Mouse (Mus musculus) adrenal gland, postnatal 25 days (tissue): Measurements from ENCODE around the gene Trpc7. TPM values are rescaled to one million over a fixed set of nuclear protein-coding genes. Genes with fewer than 3 reads are reported as not detected.

Source experiments
- DNase-seq: peaks from one replicate; pipeline ENCODE4 v3.0.0; 2021; ENCODE audit warnings: mixed read lengths
- long read RNA-seq: library from polyadenylated mRNA; stranded (forward); transcript quantifications from one replicate; pipeline ENCODE4 v2.0.0, GENCODE M21; 2021
- total RNA-seq: library from RNA; stranded (reverse); gene quantifications from 2 replicates; pipeline ENCODE4 v1.2.3, GENCODE M21; 2021

Gene Trpc7
- 0.27 TPM in 1 of 2 replicates, not detected in the other for total RNA-seq
- long read RNA-seq: 0 reads

DNA sequence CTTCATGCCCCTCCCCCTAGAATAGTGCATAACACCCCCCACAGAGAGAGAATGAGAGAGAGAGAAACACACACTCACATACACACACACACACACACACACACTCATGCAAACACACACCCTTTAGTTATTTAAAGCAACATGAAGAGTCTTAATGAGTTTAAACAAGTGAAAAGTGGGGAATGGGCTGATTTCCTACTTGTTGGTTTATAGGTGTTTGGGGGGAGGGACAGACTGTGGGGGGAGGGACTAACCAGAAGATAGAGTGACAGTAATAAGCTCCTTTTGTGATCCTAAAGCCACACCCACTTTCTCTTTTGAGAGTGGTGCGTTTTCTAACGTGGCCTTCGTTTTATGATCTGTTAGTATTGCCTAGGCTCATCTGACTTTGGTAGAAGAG is at the start of gene Trpc7:
Gene Trpc7, minus strand, starts transcription at position 101 of the 400 bp plus-strand sequence.
- DNase-seq: no peak

DNA sequence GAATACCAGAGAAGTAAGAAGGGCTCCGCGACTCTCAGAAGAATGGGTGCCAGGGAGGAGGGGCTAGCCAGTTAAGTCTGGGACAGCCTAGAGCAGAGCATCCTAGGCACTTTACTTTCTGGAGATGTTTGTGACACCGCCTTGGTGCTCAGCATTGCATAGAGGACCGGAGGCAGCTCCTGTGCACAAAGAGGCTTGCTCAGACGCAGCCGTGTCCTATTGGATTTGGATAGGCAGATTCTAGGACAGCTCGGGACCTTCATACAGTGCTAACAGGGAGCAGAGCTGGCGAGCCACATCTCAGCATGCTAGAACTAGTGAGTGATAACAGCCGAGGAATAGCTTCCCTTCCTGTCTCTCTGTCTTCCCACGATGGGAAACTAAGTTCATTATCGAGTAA is 43.5 kb upstream of the Trpc7 start:
- no peak for DNase-seq

DNA sequence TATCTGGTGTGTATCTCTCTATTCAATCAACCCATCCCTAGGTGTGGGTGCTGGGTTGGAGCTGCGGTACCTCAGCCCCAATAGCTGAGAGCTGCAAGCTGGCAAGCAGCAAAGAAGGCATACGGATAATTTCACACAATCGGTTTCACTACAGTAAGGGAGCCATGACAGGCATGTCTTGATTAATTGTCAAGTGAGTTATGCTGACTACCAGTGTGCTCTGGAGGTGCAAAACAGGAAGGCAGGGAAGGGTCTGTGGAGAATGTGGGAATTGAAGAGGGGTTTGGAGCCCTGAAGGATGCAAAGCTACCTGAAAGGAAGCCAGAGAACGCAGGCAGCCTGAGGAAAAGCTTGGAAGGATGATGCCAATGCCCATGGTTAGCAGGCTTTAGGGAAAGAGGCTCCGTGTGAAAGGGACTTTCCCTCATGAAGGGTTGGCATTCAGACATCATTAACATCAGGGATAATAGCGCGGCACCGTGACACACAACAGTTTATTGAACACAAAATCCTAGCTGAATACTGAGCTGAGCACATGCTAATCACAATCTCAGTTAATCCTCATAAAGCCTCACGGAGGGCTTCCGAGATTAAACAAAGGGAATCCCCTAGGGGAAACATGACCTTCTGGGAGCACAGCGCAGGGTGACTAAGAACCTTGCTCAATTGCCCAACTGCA is 38.2 kb upstream of the Trpc7 start:
- DNase-seq: no peak

DNA sequence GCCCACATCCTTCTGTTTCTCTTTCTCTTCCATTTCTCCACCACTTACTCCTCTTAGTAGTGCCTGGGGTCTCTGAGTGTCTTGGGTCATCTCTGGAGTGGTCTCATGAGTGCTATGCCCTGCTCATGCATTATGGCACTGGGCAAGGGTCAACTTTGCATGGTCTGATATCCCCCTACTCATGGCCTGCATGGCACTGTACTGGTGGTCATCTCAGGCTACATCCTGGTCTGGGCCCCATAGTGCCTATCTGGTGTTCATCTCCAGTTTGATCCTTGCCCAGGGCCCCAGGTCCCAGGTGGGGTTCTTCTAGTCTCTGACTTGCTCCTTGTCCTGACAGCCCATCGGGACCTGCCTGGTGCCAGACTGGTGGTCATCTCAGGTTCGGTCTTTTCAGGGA is 34.6 kb upstream of the Trpc7 start:
- DNase-seq: no peak

DNA sequence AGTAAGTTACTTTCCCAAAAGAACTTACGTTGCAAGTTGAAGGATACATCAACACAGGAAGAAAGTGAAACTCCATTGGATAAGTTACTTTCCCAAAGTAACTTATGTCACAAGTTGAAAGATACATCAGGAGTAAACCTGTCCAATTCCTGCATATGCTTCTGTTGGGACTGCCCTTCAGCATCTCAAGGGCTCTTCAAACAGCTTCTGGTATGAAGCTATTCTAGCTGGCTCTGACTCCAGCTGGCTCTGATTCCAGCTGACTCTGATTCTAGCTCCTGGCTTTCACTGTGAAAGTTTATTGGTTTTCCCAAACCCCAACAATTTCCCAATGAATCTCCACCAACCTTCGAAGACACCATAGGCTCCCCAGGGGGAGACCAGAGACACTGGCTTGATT is 27.2 kb upstream of the Trpc7 start:
- DNase-seq: no peak

DNA sequence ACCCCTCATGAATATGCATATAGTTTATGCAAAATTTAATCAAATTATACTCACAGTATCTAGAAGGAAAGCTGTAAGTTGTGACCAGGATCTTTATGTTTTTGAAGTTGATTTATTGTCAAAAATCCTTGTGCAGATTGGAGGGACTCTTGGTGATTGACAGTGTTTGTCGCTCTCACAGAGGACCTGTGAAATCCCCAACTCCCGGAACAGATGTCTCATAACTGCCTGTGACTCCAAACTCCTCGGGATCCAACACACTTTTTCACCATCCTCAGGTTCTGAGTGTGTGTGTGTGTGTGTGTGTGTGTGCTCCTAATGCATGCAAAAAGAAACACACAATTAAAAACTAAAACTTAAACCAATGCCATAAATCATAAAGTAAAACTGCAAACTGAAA is 25.5 kb upstream of the Trpc7 start:
- DNase-seq: no peak

DNA sequence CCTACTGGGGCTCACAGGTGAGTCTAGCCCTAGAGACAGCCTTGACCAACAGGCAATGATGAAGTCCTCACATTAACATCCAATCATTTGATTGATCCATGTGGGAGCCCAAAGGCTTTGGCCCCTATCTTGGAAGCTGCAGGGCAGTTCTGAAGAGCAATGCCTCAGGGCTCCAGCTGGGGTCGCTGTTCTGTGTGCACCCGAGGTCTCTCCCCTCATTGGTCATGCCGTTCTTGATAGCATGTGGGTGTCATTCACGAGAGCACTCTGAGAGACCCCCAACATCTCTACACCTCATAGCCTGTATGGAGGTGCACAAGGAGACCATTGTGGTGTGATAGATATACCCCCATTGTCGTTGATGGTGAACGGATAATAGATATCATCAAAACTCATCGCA is 18.9 kb upstream of the Trpc7 start:
- DNase-seq: no peak

DNA sequence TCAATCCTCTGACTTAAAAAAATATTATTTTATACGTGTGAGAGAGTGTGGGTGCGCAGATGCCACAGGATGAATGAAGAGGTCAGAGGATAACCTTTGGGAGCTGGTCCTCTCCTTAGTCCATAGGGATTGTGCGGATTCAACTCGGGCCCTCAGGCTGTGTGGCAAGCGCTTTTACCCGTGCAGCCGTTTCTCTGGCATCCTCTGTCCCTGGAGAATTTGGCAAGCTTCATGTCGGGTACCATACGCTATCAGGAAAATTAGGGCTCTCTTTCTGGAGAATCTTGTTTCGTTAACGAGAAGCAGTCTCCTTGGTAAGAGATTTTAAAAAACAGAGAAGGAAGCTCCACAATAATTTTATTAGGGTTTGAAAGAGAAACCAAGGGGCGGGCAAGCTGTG is 15.3 kb upstream of the Trpc7 start:
- no peak for DNase-seq

DNA sequence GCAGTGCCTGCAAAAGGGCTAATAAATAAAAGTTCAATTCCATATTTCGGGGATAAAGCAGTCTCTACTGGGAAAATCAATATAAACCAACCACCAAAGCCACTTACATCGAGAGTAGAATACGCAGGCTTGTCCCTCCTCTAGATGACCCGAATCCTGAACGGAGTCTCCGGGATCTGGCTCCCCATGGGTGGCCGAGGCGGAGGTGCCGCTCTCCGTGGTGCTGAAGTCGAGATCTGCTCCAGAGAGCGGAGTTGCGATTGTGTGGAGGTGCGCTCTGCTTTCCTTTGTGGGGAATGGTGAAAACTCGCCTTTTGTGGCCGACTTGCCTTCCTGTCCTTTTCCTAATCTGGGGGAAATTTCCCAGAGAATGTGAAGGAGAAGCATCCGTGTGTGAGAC is 407 bp downstream of the Trpc7 start:
- peak; percentile 76 for DNase-seq

DNA sequence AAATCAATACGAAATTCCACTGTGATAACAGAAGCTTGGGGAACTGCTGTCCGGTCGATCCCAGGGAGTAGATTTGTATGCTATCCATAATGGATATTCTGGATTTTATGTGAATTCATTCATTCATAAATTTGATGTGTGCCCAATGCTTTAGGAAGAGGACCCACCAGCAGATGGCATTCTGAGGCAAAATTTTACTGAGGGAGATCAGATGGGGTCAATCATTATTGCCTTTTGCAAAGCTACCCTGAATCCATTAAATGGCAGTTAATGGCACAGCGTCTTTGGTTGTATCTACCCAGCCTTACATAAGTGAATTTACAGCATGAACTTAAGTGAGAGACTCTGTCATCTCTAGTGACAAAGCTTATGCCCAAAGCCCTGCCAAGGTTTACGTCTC is 1.2 kb downstream of the Trpc7 start:
- DNase-seq: no peak

DNA sequence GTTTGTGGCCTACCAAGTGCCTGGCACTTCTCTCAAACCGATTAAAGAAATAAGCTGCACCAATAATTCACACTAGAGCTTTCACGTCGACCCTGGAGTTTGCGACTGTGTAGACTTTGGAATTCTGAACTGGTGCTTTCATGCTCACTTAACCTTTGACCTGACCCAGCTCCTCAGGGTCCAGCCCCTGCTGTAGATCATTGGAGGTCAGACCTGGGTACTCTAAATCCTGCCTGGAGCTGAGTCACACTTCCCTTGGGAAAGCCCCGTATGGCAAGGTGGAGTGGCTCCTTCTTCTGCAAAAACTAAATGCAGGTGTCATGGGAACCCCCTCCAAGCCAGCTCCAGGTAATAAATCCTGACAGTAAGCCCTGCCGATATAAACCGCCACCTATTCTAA is 5.9 kb downstream of the Trpc7 start:
- DNase-seq: no peak

DNA sequence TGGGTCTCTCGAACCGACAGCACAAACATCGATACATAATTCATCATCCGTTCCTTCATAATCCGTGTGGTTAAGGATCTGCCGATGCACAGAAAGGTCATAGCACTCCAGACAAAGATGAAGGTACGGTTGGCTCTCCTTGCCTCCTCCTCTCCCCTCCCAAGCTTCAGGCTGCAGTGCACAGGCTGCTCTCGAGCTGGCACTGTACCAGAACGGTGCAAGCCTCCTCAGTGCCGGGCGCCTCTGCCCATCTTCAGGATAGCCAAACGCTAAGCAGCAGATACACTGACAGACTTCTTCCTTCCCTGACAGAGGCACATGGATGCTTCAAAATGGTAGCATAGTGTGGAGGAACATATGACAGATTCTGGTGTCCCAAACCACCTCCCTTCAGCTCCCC is 12.9 kb downstream of the Trpc7 start:
- DNase-seq: no peak

DNA sequence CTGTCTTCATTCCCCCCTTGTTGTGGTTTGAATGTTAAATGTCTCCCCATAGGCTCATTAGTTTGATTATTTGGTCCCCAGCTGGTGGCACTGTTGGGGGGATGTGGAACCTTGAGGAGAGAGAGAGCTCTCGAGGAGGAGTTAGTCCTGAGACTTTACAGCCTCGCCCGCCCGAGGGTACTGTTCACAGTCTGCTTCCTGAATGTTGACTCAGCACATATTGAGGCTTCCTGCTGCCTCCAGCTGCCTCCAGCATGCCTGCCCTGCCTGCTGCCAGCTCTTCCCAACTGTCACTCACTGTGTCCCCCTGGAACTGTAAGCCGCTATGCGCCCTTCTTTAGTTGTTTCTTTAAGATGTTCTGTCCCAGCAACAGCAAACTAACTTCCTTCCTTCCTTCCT is 31.2 kb downstream of the Trpc7 start:
- DNase-seq: no peak

DNA sequence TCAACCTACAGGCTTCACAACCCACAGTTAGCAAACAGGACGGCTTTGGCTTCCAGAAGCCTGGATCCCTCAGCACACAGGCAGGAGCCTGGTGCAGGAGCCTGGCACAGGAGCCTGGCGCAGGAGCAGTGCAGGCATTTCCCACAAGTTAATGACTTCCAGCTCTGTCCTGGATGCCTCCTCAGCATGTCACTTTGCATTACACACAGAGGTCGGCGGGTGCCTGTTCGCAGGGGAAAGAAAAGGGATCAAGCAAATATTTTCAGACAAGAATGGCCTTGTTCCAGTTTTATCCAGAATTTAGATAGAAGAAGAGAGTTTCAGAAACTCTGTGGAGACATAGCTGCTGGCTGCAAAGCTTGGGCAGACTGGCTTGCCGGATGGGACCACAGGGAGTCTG is 33.8 kb downstream of the Trpc7 start:
- DNase-seq: no peak

DNA sequence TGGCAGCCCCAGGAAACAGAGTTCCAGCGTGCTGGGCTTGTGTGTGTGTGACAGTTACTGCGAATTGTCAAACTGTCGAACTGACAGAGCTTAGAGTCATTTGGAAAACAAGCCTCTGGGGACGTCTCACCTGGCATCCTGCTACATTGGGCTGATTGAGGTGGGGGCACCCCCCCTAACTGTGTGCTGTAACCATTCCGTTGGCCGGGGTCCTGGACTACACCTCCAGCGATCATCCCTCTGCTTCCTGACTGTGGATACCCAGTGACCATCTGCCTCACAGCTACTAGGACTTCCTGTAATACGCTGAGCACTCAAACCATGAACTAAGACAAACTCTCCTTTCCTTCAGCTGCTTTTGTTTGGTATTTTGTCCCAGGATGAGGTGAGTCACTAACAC is 41.3 kb downstream of the Trpc7 start:
- DNase-seq: no peak

DNA sequence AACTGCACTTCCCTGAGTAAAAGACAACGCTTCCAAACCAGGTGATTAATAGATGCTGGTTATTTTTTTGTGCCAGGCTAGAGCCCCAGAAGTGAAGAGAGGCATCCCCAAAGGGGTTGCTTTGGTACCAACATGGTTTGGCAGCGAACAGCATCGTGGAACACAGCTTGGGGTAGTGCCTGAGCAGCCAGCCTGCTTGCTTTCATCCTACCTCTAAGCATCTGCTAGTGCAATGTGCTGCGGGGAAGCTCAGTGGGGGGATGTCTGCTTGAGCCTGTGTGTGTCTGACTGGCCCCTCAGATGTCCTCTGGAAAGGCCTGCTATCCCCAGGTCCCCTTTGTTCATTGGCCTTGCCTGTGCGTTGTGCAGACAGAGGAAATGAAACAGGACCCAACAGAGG is 42.4 kb downstream of the Trpc7 start:
- no peak for DNase-seq

DNA sequence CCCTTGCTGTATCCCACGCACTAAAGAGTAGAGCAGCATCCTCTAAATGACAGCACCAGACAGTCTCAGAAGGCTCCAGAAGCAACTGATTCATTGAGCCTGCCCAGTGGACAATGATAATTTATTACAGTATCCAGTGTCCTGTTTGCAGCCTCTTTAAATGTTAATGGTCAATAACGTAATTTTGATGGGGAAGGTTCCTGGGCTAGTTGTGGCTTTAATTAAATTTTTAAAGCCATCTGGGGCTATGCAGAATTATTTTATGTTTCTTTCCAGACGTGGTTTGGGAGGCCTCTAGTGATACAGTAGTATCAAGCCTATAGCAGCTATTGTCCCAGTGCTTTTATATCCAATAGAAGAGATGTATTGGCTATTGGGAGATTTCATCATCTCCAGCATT is 49.9 kb downstream of the Trpc7 start:
- no peak for DNase-seq

DNA sequence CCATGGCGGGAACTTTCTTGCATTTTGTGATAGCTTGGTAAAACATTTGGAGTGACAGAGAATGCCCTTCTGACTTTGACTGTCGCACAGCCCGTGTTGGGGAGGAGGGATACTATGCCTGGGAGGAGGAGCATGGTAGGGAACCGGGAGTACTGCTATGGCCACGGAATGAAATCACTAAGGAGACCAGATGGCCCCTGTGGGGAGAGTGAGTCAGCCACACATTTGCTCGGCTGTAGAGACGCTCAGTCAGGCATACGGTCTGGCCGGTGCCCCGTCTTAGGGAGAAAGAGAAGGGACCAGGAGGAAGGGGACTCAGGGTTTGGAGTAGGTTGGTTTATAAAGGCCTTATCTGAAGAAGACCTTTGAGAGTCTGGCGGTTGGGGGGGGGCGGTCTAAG is 80.3 kb downstream of the Trpc7 start:
- no peak for DNase-seq

DNA sequence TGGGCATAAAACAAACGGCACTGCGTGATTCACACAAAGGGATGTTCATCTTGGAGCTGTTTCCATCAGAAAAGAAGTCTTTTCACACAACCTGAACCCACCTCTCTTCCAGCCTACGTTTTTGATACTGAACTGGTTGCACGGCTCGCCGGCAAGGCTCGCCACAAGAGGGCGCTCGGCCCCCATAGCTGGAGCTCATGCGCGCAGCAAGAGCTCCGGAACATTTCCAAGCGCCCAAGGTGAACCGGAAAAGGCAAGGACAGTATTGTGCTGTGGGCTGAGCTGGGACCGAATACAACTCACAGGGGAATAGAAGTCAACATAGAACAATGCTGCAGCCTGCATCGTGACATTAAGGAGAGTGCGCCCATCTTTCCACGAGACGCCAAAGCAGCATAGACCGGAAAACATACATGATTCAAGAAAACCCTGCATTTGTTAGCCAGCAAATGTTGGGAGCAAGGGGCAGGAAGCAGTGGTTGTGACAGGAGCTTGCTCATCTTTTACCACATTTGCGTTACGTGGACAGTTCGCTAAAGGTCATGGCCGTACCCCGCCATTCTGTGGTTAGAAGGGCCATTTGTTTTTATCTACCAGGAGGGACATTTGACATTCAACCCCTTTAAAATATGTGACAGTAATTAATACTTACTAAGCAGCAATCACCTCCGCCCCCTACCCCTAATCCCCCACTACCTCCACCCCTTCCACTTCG is 88.9 kb downstream of the Trpc7 start:
- DNase-seq: peak; percentile 95

DNA sequence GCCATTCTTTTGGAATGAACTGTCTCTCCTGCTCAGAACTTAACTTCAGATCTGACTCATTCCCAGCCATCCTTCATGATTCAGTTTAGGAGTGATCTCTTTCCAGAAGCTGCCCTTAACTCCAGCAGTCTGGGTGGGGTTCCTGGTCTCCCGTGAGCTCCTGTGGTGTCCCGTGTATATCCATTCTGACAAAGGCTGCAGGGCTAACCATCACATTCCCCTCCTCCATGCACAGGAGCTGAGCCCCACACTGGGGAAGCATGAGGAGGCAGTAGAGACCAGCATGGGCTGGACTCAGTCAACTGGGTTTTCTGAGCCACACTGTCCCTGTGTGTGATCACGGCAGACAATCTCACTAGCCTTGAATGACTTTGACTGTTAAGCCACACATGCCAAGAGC is 90.7 kb downstream of the Trpc7 start:
- no peak for DNase-seq

DNA sequence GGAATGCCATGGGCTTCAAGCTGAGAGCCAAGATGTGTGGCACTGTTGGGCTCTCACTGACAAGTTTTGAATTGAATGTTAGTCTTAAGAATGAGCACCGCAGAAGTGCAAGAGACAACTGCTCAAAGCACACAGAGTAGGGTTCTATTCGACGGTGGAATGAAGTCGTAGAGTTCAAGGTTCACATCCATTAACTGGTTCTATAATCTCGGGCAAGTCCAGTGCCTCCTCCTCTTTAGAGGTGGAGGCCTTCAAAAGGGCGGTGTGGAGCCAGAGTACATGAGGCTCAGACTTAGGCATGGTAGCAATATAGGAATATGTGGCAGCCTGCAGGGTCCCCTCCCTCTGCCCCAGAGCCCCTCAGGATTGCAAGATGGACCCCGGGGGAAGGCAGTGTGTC is 98.3 kb downstream of the Trpc7 start:
- DNase-seq: no peak

DNA sequence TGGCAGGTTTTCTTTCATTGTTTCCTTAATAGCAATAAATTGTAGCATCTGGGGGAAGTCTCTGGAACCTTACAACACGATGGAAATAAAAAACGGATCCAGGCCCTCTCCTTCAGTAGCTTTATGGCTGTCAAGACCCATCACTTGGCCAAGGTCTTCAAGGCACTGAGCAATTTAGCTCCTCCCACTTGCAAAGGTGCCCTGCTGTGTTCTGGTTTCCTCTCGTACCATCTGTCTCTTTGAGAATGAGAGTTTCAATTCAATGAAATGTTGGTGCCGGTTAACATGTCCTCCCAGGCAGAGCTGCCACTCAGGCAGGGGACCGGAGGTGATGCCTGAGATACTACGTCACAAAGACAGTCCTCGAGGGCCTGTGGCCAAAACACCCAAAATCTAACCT is 100.3 kb downstream of the Trpc7 start:
- no peak for DNase-seq

DNA sequence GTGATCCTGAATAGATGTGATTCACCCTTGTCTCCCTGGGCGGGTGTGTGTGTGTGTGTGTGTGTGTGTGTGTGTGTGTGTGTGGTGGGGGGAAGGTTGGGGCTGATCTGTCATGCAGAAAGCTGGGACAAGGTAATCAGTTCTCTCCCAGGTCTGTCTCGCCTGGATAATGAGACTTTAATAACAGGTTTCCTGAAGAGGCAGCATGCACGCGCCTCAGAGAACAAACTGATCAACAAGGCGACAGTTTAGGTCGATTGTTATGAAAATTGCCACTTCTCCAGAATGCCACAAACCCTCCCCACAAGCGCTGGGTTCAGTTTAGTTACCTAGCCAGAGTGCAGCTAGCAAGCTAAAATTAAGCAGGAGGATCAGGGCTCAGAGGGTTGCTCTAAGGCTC is 101.4 kb downstream of the Trpc7 start:
- DNase-seq: no peak

DNA sequence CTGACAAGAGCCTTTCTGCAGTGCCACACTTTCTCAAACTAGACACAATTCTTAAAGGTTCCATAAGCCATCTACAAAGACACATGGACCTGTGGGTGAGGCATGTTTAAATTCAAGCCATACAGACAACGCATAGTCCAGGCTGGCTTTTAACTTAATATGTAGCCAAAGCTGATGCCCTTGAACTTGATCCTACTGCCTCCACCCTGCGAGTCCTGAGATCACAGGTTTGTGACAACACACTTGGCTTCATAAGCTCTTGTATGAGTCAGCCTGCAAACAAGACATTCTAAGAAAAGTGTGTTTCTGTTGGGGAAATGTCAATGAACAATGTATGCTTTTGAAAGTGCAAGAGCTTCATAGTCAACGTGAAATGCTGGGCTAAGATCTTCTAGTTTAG is 102.9 kb downstream of the Trpc7 start:
- DNase-seq: no peak
